Mouse (Mus musculus) limb, embryonic 14.5 days (tissue): ENCODE measurements at regions not wholly inside any gene's neighbourhood (a gene's known extent, or its start where the extent isn't known, plus 50 kb on each side); places are given as distances from the start of the nearest gene placed in this dataset.

ENCODE experiments used
- ATAC-seq: fragments of 200-750 bp; cut with Nextera tagmentation; 2 replicates; pipeline ENCODE4 v1.8.0; 2017; ENCODE audit warnings: low read depth, moderate number of reproducible peaks, moderate TSS enrichment; ENCODE audit not compliant: low FRiP score
- DNase-seq: peaks from one replicate; pipeline ENCODE4 v3.0.0-alpha.2; 2015; ENCODE audit warnings: low spot score
- H3K27ac ChIP-seq: fragments of 300-500 bp; sonication (generic); replicated peaks from 2 replicates; pipeline ENCODE4 v1.5.1; 2014; ENCODE audit warnings: low read depth, mild to moderate bottlenecking, low read length, moderate library complexity, mixed read lengths
- H3K27me3 ChIP-seq: fragments of 300-500 bp; sonication (generic); 2 replicates; pipeline ENCODE4 v1.6.1; 2014; ENCODE audit warnings: low read length, mixed read lengths; ENCODE audit not compliant: control insufficient read depth, insufficient read depth
- H3K36me3 ChIP-seq: fragments of 300-500 bp; sonication (generic); 2 replicates; pipeline ENCODE4 v1.6.1; 2014; ENCODE audit warnings: mild to moderate bottlenecking, low read length, moderate library complexity, mixed read lengths; ENCODE audit not compliant: control insufficient read depth, insufficient read depth
- H3K4me1 ChIP-seq: fragments of 300-500 bp; sonication (generic); 2 replicates; pipeline ENCODE4 v1.6.1; 2014; ENCODE audit warnings: antibody characterized with exemption, low read length, mixed read lengths; ENCODE audit not compliant: control insufficient read depth, insufficient read depth
- H3K4me2 ChIP-seq: fragments of 300-500 bp; sonication (generic); replicated peaks from 2 replicates; pipeline ENCODE4 v1.6.1; 2014; ENCODE audit warnings: low read depth, mild to moderate bottlenecking, low read length, moderate library complexity; ENCODE audit not compliant: severe bottlenecking
- H3K4me3 ChIP-seq: fragments of 300-500 bp; sonication (generic); replicated peaks from 2 replicates; pipeline ENCODE4 v1.5.1; 2014; ENCODE audit warnings: low read length
- H3K9ac ChIP-seq: fragments of 300-500 bp; sonication (generic); 2 replicates; pipeline ENCODE4 v1.6.1; 2014; ENCODE audit warnings: mild to moderate bottlenecking, low read depth, low read length, moderate library complexity; ENCODE audit not compliant: severe bottlenecking
- H3K9me3 ChIP-seq: fragments of 300-500 bp; sonication (generic); 2 replicates; pipeline ENCODE4 v1.6.1; 2016; ENCODE audit warnings: low read length; ENCODE audit not compliant: control insufficient read depth
- POLR2A ChIP-seq: fragments of 200-500 bp; IDR thresholded peaks from 2 replicates; pipeline ENCODE4 v1.8.0; 2012; ENCODE audit warnings: inconsistent platforms, mild to moderate bottlenecking, moderate library complexity, borderline replicate concordance; ENCODE audit not compliant: insufficient read depth, insufficient read length; ENCODE audit errors: extremely low read depth
- WGBS: fragments of 180-500 bp; shearing (Covaris S2); extraction: QIAGEN DNeasy Blood & Tissue Kit; methylation state at CpG from one replicate; pipeline ENCODE4 v1.1.7; 2014; 5-methylcytosine and 5-hydroxymethylcytosine counted together

DNA sequence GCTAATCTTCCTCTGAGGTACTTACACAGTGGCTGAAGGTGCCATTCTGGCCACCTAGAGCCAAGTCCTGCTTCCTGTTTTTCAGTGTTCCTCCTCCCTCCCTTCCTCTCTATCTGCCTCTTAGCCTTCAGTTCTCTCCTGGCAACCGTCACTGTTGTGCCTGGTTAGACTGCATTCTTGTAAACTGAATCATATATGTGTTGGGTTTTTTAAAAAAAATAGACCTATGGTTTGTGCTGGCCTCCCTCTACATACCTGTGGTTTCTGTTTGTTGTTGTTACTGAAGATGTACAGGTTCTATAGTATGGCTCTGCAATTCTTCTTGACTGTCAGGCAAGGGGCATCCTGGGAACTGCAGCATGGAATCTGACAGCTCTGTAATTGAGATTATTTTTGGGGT, 112.5 kb upstream of the Lhx5 start:
- no peaks in the 10 kb centered on the region for H3K4me1 ChIP-seq
- H3K27me3 ChIP-seq: peaks cover 24% of the 10 kb centered on the region
- ATAC-seq (no peak), DNase-seq (no peak)
- WGBS: 48% methylated on average over 1 of the region's 1 CpGs
- H3K9ac ChIP-seq: no peak overlapping the region
- H3K4me3 ChIP-seq: no peak overlapping the region
- no peak overlapping the region for H3K4me2 ChIP-seq
- no peaks in the 10 kb centered on the region for H3K9me3 ChIP-seq
- H3K36me3 ChIP-seq: no peaks in the 10 kb centered on the region
- no peak for TF ChIP-seq POLR2A
- H3K27ac ChIP-seq: no peak overlapping the region

GRCm38 (mm10) chr5:120322031-120322731, 109.3 kb upstream of the Lhx5 start:
- DNase-seq (no peak), ATAC-seq (no peak)
- H3K4me1 ChIP-seq: no peaks in the 10 kb centered on the region
- H3K4me3 ChIP-seq: peak overlapping the region; percentile 25
- no peaks in the 10 kb centered on the region for H3K9me3 ChIP-seq
- peaks cover 24% of the 10 kb centered on the region for H3K27me3 ChIP-seq
- TF ChIP-seq POLR2A: no peak
- WGBS: 2% methylated on average over 29 of the region's 30 CpGs
- no peak overlapping the region for H3K27ac ChIP-seq
- H3K9ac ChIP-seq: peak overlapping the region; percentile 40; the same call in 1 of the 2 replicates
- H3K36me3 ChIP-seq: no peaks in the 10 kb centered on the region
- peak overlapping the region; percentile 43 for H3K4me2 ChIP-seq

DNA sequence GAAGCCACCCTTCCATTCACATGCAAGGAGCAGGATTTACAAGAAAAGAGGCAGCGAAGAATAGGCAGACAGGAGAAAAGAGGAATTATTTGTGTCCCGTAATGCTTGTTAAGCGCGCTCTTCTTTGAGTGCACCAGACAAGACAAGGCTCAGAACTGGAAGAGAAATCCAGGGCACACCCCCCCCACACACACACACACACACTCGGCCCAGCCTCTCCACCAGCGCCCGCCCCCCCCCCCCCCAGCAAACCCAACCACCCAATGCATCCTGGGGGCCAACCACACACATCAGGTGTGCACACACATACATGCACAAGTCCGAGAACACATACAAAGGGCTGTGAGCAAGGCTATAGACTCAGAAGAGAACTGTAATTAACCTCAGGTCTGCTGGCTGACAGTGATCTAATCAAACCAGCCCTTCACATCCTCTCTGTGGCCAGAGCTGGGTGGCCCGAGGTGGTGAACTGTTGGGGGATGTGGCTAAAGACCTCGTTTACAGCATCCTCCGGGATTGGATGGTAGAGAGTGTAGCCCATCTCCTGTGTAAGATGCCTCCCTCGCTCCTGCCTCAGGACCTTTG, 108.7 kb upstream of the Lhx5 start:
- Histone ChIP-seq H3K4me1 (no peaks in the 10 kb centered on the region), H3K36me3 (no peaks in the 10 kb centered on the region), H3K9ac (peak overlapping the region; percentile 40; the same call in 1 of the 2 replicates), H3K4me2 (peak overlapping the region; percentile 43), H3K27ac (no peak overlapping the region), H3K9me3 (no peaks in the 10 kb centered on the region), H3K4me3 (peak overlapping the region; percentile 25), H3K27me3 (peaks cover 24% of the 10 kb centered on the region)
- TF ChIP-seq POLR2A: no peak
- DNase-seq (no peak), ATAC-seq (no peak)
- WGBS: 18% methylated on average over 12 of the region's 12 CpGs

- Histone ChIP-seq H3K9me3 (no peaks in the 10 kb centered on the region), H3K4me1 (no peaks in the 10 kb centered on the region), H3K4me3 (no peak overlapping the region), H3K27ac (no peak overlapping the region), H3K27me3 (peaks cover 24% of the 10 kb centered on the region), H3K36me3 (no peaks in the 10 kb centered on the region), H3K4me2 (no peak overlapping the region), H3K9ac (no peak overlapping the region)
- no peak for ATAC-seq
- no peak for DNase-seq
- TF ChIP-seq POLR2A: no peak
- WGBS: 78% methylated on average over 2 of the region's 2 CpGs
Observed at GRCm38 (mm10) chr5:120324111-120324510, 107.4 kb upstream of the Lhx5 start.

- no peak for TF ChIP-seq POLR2A
- no peak overlapping the region for H3K4me2 ChIP-seq
- H3K4me1 ChIP-seq: no peaks in the 10 kb centered on the region
- 52% methylated on average over 16 of the region's 16 CpGs for WGBS
- no peak overlapping the region for H3K4me3 ChIP-seq
- H3K36me3 ChIP-seq: no peaks in the 10 kb centered on the region
- DNase-seq: no peak
- no peak overlapping the region for H3K27ac ChIP-seq
- no peak overlapping the region for H3K9ac ChIP-seq
- peaks cover 24% of the 10 kb centered on the region for H3K27me3 ChIP-seq
- no peak for ATAC-seq
- H3K9me3 ChIP-seq: no peaks in the 10 kb centered on the region
Observed at GRCm38 (mm10) chr5:120325386-120325910, 106.1 kb upstream of the Lhx5 start.
